Mouse (Mus musculus) MEL (cell line): ENCODE measurements around the gene Scel. TPM values are rescaled to one million over a fixed set of nuclear protein-coding genes. Genes with fewer than 3 reads are reported as not detected.

Experiments used
- DNase-seq: peaks from one replicate; pipeline ENCODE4 v3.0.0; 2011; ENCODE audit warnings: low read depth, low spot score
- H3K27ac ChIP-seq: 2 replicates; pipeline ENCODE4 v1.5.1; 2012; ENCODE audit warnings: low read depth, mild to moderate bottlenecking, control low read depth, low read length, moderate library complexity; ENCODE audit not compliant: control insufficient read depth
- H3K27me3 ChIP-seq, 2 experiments: fragments of 150-350 bp in 1 of 2; sonication (generic) in 1 of 2; 2 replicates each; pipeline ENCODE4 v1.6.1; 2012; ENCODE audit warnings: low read length in 2 of 2, mild to moderate bottlenecking in 2 of 2, improper control_type of control experiment in 1 of 2, moderate library complexity in 1 of 2; ENCODE audit not compliant: insufficient read depth in 2 of 2, control insufficient read depth in 1 of 2
- H3K36me3 ChIP-seq, 2 experiments: 2 replicates each; pipeline ENCODE4 v1.6.1; 2012 to 2014; ENCODE audit warnings: low read length in 2 of 2, improper control_type of control experiment in 1 of 2, inconsistent platforms in 1 of 2, mild to moderate bottlenecking in 1 of 2; ENCODE audit not compliant: insufficient read depth in 2 of 2, control insufficient read depth in 1 of 2
- H3K4me1 ChIP-seq, 2 experiments: fragments of 150-350 bp in 1 of 2; sonication (generic) in 1 of 2; 2 replicates each; pipeline ENCODE4 v1.6.1; 2012; ENCODE audit warnings: low read length in 2 of 2, improper control_type of control experiment in 1 of 2, mild to moderate bottlenecking in 1 of 2; ENCODE audit not compliant: insufficient read depth in 2 of 2, control insufficient read depth in 1 of 2
- H3K4me3 ChIP-seq, 2 experiments: fragments of 150-350 bp in 1 of 2; sonication (generic) in 1 of 2; 2 replicates each; pipeline ENCODE4 v1.5.1; 2012; ENCODE audit warnings: low read depth in 2 of 2, low read length in 2 of 2, mild to moderate bottlenecking in 2 of 2, moderate library complexity in 2 of 2, control low read depth in 1 of 2, improper control_type of control experiment in 1 of 2; ENCODE audit not compliant: control insufficient read depth in 1 of 2, insufficient read depth in 1 of 2
- H3K79me2 ChIP-seq: 2 replicates; pipeline ENCODE4 v1.6.1; 2012; ENCODE audit warnings: mild to moderate bottlenecking, low read length, moderate library complexity; ENCODE audit not compliant: control insufficient read depth, poor library complexity, insufficient read depth
- H3K9ac ChIP-seq: 2 replicates; pipeline ENCODE4 v1.6.1; 2012; ENCODE audit warnings: low read depth, mild to moderate bottlenecking, control low read depth, low read length, moderate library complexity; ENCODE audit not compliant: control insufficient read depth, poor library complexity, severe bottlenecking
- H3K9me3 ChIP-seq: fragments of 150-350 bp; sonication (generic); replicated peaks from 2 replicates; pipeline ENCODE4 v1.6.1; 2012; ENCODE audit warnings: mild to moderate bottlenecking, low read length, improper control_type of control experiment, moderate library complexity; ENCODE audit not compliant: insufficient read depth
- CTCF ChIP-seq, 3 experiments: IDR thresholded peaks in 2 of 3; conservative IDR thresholded peaks in 1 of 3; 2 replicates each; pipeline ENCODE4 v1.5.1; 2011 to 2012; ENCODE audit warnings: low read length in 3 of 3, low read depth in 2 of 3, mild to moderate bottlenecking in 2 of 3, improper control_type of control experiment in 1 of 3, inconsistent platforms in 1 of 3, mixed read lengths in 1 of 3, moderate library complexity in 1 of 3; ENCODE audit not compliant: control insufficient read depth in 1 of 3, insufficient read depth in 1 of 3, poor library complexity in 1 of 3, severe bottlenecking in 1 of 3
- ELF1 ChIP-seq: IDR thresholded peaks from 2 replicates; pipeline ENCODE4 v1.6.1; 2014; ENCODE audit warnings: low read depth, mild to moderate bottlenecking, inconsistent platforms, low read length, improper control_type of control experiment, moderate library complexity
- ETS1 ChIP-seq: IDR thresholded peaks from 2 replicates; pipeline ENCODE4 v1.6.1; 2012; ENCODE audit warnings: low read depth, mild to moderate bottlenecking, inconsistent platforms, low read length, improper control_type of control experiment, moderate library complexity
- GABPA ChIP-seq: IDR thresholded peaks from 2 replicates; pipeline ENCODE4 v1.6.1; 2012; ENCODE audit warnings: low read depth, mild to moderate bottlenecking, inconsistent platforms, low read length, improper control_type of control experiment, moderate library complexity
- GATA1 ChIP-seq: IDR thresholded peaks from 2 replicates; pipeline ENCODE4 v1.6.1; 2011; ENCODE audit warnings: low read depth, low read length, improper control_type of control experiment
- MAX ChIP-seq: IDR thresholded peaks from 2 replicates; pipeline ENCODE4 v1.6.1; 2011; ENCODE audit warnings: low read length, improper control_type of control experiment
- MAZ ChIP-seq: IDR thresholded peaks from 2 replicates; pipeline ENCODE4 v1.6.1; 2012; ENCODE audit warnings: low read depth, mild to moderate bottlenecking, inconsistent platforms, low read length, improper control_type of control experiment
- MEF2A ChIP-seq: IDR thresholded peaks from 2 replicates; pipeline ENCODE4 v1.6.1; 2014; ENCODE audit warnings: low read depth, mild to moderate bottlenecking, inconsistent platforms, low read length, improper control_type of control experiment; ENCODE audit not compliant: poor library complexity, insufficient replicate concordance, severe bottlenecking; ENCODE audit errors: extremely low read depth
- MYC ChIP-seq: IDR thresholded peaks from 2 replicates; pipeline ENCODE4 v1.6.1; 2011; ENCODE audit warnings: low read depth, mild to moderate bottlenecking, low read length, improper control_type of control experiment, moderate library complexity
- NELFE ChIP-seq: IDR thresholded peaks from 2 replicates; pipeline ENCODE4 v1.6.1; 2011; ENCODE audit warnings: low read depth, low read length, improper control_type of control experiment
- POLR2A ChIP-seq, 2 experiments: IDR thresholded peaks; 2 replicates each; pipeline ENCODE4 v1.6.1; 2011 to 2012; ENCODE audit warnings: low read length in 2 of 2, mild to moderate bottlenecking in 2 of 2, control low read depth in 1 of 2, improper control_type of control experiment in 1 of 2, low read depth in 1 of 2, moderate library complexity in 1 of 2; ENCODE audit not compliant: control insufficient read depth in 1 of 2, insufficient read depth in 1 of 2, poor library complexity in 1 of 2
- POLR2AphosphoS2 ChIP-seq: IDR thresholded peaks from 2 replicates; pipeline ENCODE4 v1.6.1; 2011; ENCODE audit warnings: low read length, improper control_type of control experiment
- RAD21 ChIP-seq: IDR thresholded peaks from 2 replicates; pipeline ENCODE4 v1.6.1; 2011; ENCODE audit warnings: mild to moderate bottlenecking, low read depth, low read length, improper control_type of control experiment
- RCOR1 ChIP-seq: IDR thresholded peaks from 2 replicates; pipeline ENCODE4 v1.6.1; 2012; ENCODE audit warnings: low read depth, mild to moderate bottlenecking, inconsistent platforms, low read length, improper control_type of control experiment
- SIN3A ChIP-seq: IDR thresholded peaks from 2 replicates; pipeline ENCODE4 v1.6.1; 2012; ENCODE audit warnings: low read length, improper control_type of control experiment, inconsistent platforms
- TCF12 ChIP-seq: IDR thresholded peaks from 2 replicates; pipeline ENCODE4 v1.6.1; 2014; ENCODE audit warnings: low read depth, mild to moderate bottlenecking, inconsistent platforms, low read length, improper control_type of control experiment, moderate library complexity
- UBTF ChIP-seq: IDR thresholded peaks from 2 replicates; pipeline ENCODE4 v1.6.1; 2012; ENCODE audit warnings: low read depth, mild to moderate bottlenecking, inconsistent platforms, low read length, improper control_type of control experiment, moderate library complexity, borderline replicate concordance; ENCODE audit not compliant: insufficient read depth
- USF1 ChIP-seq: IDR thresholded peaks from 2 replicates; pipeline ENCODE4 v1.6.1; 2014; ENCODE audit warnings: low read depth, mild to moderate bottlenecking, inconsistent platforms, low read length, improper control_type of control experiment, moderate library complexity
- USF2 ChIP-seq, 2 experiments: IDR thresholded peaks; 2 replicates each; pipeline ENCODE4 v1.6.1; 2011 to 2012; ENCODE audit warnings: improper control_type of control experiment in 2 of 2, low read length in 2 of 2, borderline replicate concordance in 1 of 2, inconsistent platforms in 1 of 2, low read depth in 1 of 2, mild to moderate bottlenecking in 1 of 2; ENCODE audit not compliant: insufficient read depth in 1 of 2
- ZKSCAN1 ChIP-seq: IDR thresholded peaks from 2 replicates; pipeline ENCODE4 v1.6.1; 2012; ENCODE audit warnings: low read depth, mild to moderate bottlenecking, inconsistent platforms, low read length, improper control_type of control experiment, moderate library complexity
- ZMIZ1 ChIP-seq: IDR thresholded peaks from 2 replicates; pipeline ENCODE4 v1.6.1; 2012; ENCODE audit warnings: low read depth, mild to moderate bottlenecking, inconsistent platforms, low read length, improper control_type of control experiment, moderate library complexity
- ZNF384 ChIP-seq: IDR thresholded peaks from 2 replicates; pipeline ENCODE4 v1.6.1; 2012; ENCODE audit warnings: low read depth, mild to moderate bottlenecking, inconsistent platforms, low read length, improper control_type of control experiment
- polyA plus RNA-seq, 2 experiments: library from polyadenylated mRNA; stranded (reverse) in 1 of 2; unstranded in 1 of 2; fragments of >175 nt in 1 of 2; fragments of >200 nt in 1 of 2; gene quantifications; 2 replicates each; pipeline versions ENCODE4 v1.2.1 to v1.2.4; 2012; ENCODE audit warnings: low replicate concordance in 2 of 2, low read depth in 1 of 2; ENCODE audit not compliant: insufficient read length in 2 of 2, insufficient read depth in 1 of 2, missing spikeins in 1 of 2
- total RNA-seq: library from RNA; depleted of rRNA; stranded (reverse); fragments of 300-350 nt; gene quantifications from 2 replicates; pipeline ENCODE4 v1.2.3, GENCODE M21; 2012

The Scel gene
- total and polyA plus RNA-seq, 3 experiments, result not detected

DNA sequence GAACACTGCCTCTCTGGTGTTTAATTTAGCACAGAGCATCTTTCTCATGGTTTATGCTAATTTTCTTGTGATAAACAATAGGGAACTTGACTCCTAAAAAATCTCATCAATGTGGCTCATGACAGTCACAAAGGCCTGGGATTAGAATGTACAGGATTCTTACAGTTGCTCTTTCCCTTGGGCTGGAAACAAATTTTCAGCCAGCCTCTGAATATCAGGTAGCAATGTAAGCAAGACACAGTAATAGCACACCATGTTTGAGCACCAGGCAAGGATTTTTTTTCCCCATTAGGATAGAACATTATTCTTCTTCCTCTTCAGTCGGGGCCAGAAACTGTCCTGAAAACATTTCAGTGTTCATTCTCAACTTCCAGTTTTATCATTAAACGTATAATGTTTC is 55.3 kb downstream of the Scel start:
- DNase-seq, result no peak
- H3K27ac ChIP-seq, result no peak overlapping the region
- no peaks in the 10 kb centered on the region for H3K36me3 ChIP-seq
- TF ChIP-seq RAD21 (no peak), ELF1 (no peak), NELFE (no peak), ETS1 (no peak), POLR2AphosphoS2 (no peak), GATA1 (no peak)
- no peaks in the 10 kb centered on the region for H3K79me2 ChIP-seq
- H3K27me3 ChIP-seq, result no peaks in the 10 kb centered on the region
- H3K9me3 ChIP-seq, result no peaks in the 10 kb centered on the region
- no peak overlapping the region for H3K9ac ChIP-seq
- H3K4me1 ChIP-seq, result no peaks in the 10 kb centered on the region
- no peak overlapping the region for H3K4me3 ChIP-seq

DNA sequence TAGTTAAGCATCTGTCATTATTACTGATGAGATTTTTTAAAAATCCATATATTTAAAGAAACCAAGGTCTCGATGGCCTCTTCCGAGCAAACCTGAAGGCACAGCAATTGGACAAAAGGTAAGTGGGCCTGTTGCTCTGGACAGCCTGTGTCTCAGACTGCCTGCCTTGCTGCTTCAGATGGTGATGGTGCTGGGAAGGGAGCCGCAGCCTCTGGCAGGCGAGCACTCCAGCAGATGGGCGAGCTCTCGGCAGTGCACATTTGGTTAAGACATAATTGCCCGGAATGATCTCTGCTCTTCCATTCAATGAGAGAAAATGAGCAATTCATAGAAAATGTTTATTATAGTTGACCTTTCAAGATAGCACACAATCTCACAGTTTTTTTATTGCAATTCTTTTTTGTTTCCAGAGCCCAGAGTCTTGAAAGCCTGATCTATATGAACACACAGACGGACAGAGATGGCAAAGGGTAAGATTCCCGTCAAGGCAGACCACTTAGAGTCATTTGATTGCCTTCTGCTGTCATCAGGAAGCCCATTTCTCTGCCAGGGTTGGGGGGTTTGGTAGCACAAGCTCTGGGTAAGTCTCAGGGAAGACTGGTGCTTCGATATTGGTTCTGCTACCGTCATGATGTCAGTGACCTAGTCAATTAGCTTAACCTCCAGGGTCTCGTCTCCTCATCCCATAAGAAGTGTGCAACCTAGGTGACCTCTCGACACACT is 58.6 kb downstream of the Scel start:
- Histone ChIP-seq H3K27me3 (no peaks in the 10 kb centered on the region), H3K9ac (no peak overlapping the region), H3K79me2 (no peaks in the 10 kb centered on the region), H3K27ac (no peak overlapping the region), H3K4me3 (no peak overlapping the region), H3K4me1 (no peaks in the 10 kb centered on the region), H3K9me3 (no peaks in the 10 kb centered on the region), H3K36me3 (no peaks in the 10 kb centered on the region)
- TF ChIP-seq GABPA (no peak), SIN3A (no peak), MEF2A (no peak), USF2 (IDR thresholded peaks at IDR 0.05; ENCODE audit: borderline replicate concordance in 1 of 2, insufficient read depth in 1 of 2, low read depth in 1 of 2, low read length in 2 of 2) (no peak), USF1 (no peak), POLR2A (IDR thresholded peaks at IDR 0.05; ENCODE audit: control insufficient read depth in 1 of 2, insufficient read depth in 1 of 2, low read depth in 1 of 2, low read length in 2 of 2, poor library complexity in 1 of 2) (no peak), MYC (no peak), MAX (no peak), ZMIZ1 (no peak), RAD21 (no peak)
- DNase-seq, result no peak

- H3K27ac ChIP-seq, result no peak overlapping the region
- no peaks in the 10 kb centered on the region for H3K9me3 ChIP-seq
- no peaks in the 10 kb centered on the region for H3K36me3 ChIP-seq
- DNase-seq, result no peak
- TF ChIP-seq ZNF384 (no peak), SIN3A (no peak), POLR2AphosphoS2 (no peak), POLR2A (IDR thresholded peaks at IDR 0.05; ENCODE audit: control insufficient read depth in 1 of 2, insufficient read depth in 1 of 2, low read depth in 1 of 2, low read length in 2 of 2, poor library complexity in 1 of 2) (no peak), MAZ (no peak), TCF12 (no peak), ZKSCAN1 (no peak), MYC (no peak), NELFE (no peak), MAX (no peak), RCOR1 (no peak), UBTF (no peak), CTCF (IDR thresholded peaks at IDR 0.05 in 2 of 3, conservative IDR thresholded peaks at IDR 0.05 in 1 of 3; ENCODE audit: control insufficient read depth in 1 of 3, insufficient read depth in 1 of 3, low read depth in 2 of 3, low read length in 3 of 3, poor library complexity in 1 of 3, severe bottlenecking in 1 of 3) (no peak)
- H3K4me3 ChIP-seq, result no peak overlapping the region
- H3K27me3 ChIP-seq, result no peaks in the 10 kb centered on the region
- no peaks in the 10 kb centered on the region for H3K79me2 ChIP-seq
- no peaks in the 10 kb centered on the region for H3K4me1 ChIP-seq
- H3K9ac ChIP-seq, result no peak overlapping the region
These were observed 62.7 kb downstream of the Scel start for GRCm38 (mm10) chr14:103575854-103576253.
